Mouse (Mus musculus) limb, embryonic 12.5 days (tissue): Measurements from ENCODE around the gene Prr7. TPM values are rescaled to one million over a fixed set of nuclear protein-coding genes. Genes with fewer than 3 reads are reported as not detected.

Experiments used
- ATAC-seq: fragments of 200-750 bp; cut with Nextera tagmentation; 2 replicates; pipeline ENCODE4 v1.8.0; 2017; ENCODE audit warnings: low read depth, moderate TSS enrichment; ENCODE audit not compliant: insufficient number of reproducible peaks, insufficient read depth, low FRiP score, low TSS enrichment
- H3K27ac ChIP-seq: fragments of 300-500 bp; sonication (generic); 2 replicates; pipeline ENCODE4 v1.5.1; 2016; ENCODE audit warnings: mild to moderate bottlenecking, moderate library complexity
- H3K27me3 ChIP-seq: fragments of 300-500 bp; sonication (generic); 2 replicates; pipeline ENCODE4 v1.6.1; 2016; ENCODE audit warnings: mild to moderate bottlenecking, moderate library complexity
- H3K36me3 ChIP-seq: fragments of 300-500 bp; sonication (generic); 2 replicates; pipeline ENCODE4 v1.6.1; 2016; ENCODE audit warnings: mild to moderate bottlenecking, moderate library complexity
- H3K4me1 ChIP-seq: fragments of 300-500 bp; sonication (generic); replicated peaks from 2 replicates; pipeline ENCODE4 v1.6.1; 2016
- H3K4me2 ChIP-seq: fragments of 300-500 bp; sonication (generic); 2 replicates; pipeline ENCODE4 v1.6.1; 2016; ENCODE audit warnings: mild to moderate bottlenecking, moderate library complexity
- H3K4me3 ChIP-seq: fragments of 300-500 bp; sonication (generic); replicated peaks from 2 replicates; pipeline ENCODE4 v1.5.1; 2016; ENCODE audit warnings: mild to moderate bottlenecking
- H3K9ac ChIP-seq: fragments of 300-500 bp; sonication (generic); replicated peaks from 2 replicates; pipeline ENCODE4 v1.6.1; 2016; ENCODE audit warnings: mild to moderate bottlenecking, moderate library complexity
- H3K9me3 ChIP-seq: fragments of 300-500 bp; sonication (generic); 2 replicates; pipeline ENCODE4 v1.6.1; 2016; ENCODE audit warnings: mild to moderate bottlenecking, moderate library complexity
- WGBS: fragments of 180-500 bp; shearing (Covaris S2); methylation state at CpG from one replicate; pipeline ENCODE4 v1.1.7; 2016; 5-methylcytosine and 5-hydroxymethylcytosine counted together
- microRNA-seq: library from miRNA; unstranded; fragments of <30 nt; microRNA quantifications from one replicate; pipeline ENCODE4, GENCODE M21; 2017
- polyA plus RNA-seq: library from polyadenylated mRNA; unstranded; fragments of >200 nt; fragmentation: Nextera tagmentation; extraction: Ambion mirVana; gene quantifications from 2 replicates; pipeline ENCODE4 v1.2.1, GENCODE M21; 2016

The Prr7 gene
- polyA plus RNA-seq, 1 experiment from 2014 or later = 1.1 TPM

DNA sequence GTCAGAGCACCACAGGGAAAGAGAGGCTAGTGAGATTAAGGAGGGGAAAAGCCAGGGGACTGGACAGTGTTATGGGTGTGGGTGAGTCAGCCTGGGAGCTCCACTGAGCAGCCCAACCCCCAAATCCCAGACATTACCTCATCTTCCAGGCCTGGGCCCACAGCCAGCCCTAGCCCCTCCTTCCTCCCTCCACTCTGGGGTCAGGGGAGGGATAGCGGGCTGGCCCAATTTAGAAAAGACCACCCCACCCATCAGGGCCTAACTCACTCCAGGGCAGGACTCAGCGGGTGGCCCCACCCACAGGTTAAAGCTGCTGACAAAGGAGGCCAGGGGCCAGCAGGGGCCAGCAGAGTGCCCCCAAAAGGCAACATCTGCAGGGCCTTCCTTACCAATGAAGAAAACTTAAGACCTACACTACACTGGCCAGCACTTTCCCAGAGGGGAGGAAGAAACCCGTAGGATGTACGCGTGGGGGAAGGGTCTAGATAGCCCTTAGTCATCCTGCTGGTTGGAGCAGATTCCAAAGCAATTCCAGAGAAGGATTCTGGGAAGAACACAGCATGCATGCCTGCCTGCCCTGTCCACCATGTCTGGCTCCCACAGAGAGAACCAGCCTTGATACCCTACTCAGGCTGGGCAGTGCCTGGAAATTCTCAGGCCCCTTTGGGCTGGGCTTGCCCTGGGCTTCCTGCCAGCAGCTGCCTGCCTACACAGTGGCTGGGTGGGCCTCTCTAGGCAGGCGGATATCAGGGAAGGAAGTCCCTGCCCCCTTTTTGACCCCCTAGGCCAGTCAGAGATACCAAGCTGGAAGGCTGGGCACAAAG lies 46.8 kb downstream of the Prr7 start:
- 16% methylated on average over 6 of the region's 6 CpGs for WGBS
- H3K4me2 ChIP-seq = peak overlapping the region; percentile 93
- H3K4me3 ChIP-seq = peak overlapping the region; percentile 93
- peak overlapping the region; percentile 94 for H3K27ac ChIP-seq
- H3K27me3 ChIP-seq = peaks cover 7% of the 10 kb centered on the region; the same call in 1 of the 2 replicates
- peaks cover 50% of the 10 kb centered on the region for H3K36me3 ChIP-seq
- peaks cover 33% of the 10 kb centered on the region for H3K4me1 ChIP-seq
- peak overlapping the region; percentile 47 for H3K9ac ChIP-seq
- H3K9me3 ChIP-seq = no peaks in the 10 kb centered on the region
- peak; percentile 43 for ATAC-seq

GRCm38 (mm10) chr13:55511492-55511861 lies 47.4 kb downstream of the Prr7 start:
- H3K9ac ChIP-seq = peak overlapping the region; percentile 47; the same call in 1 of the 2 replicates
- peaks cover 7% of the 10 kb centered on the region; the same call in 1 of the 2 replicates for H3K27me3 ChIP-seq
- no peak; the same call in 1 of the 2 replicates for ATAC-seq
- peak overlapping the region; percentile 93 for H3K4me3 ChIP-seq
- H3K4me1 ChIP-seq = peaks cover 33% of the 10 kb centered on the region
- no peaks in the 10 kb centered on the region for H3K9me3 ChIP-seq
- H3K4me2 ChIP-seq = peak overlapping the region; percentile 93
- WGBS = 17% methylated on average over 5 of the region's 5 CpGs
- peaks cover 44% of the 10 kb centered on the region for H3K36me3 ChIP-seq
- H3K27ac ChIP-seq = peak overlapping the region; percentile 94

DNA sequence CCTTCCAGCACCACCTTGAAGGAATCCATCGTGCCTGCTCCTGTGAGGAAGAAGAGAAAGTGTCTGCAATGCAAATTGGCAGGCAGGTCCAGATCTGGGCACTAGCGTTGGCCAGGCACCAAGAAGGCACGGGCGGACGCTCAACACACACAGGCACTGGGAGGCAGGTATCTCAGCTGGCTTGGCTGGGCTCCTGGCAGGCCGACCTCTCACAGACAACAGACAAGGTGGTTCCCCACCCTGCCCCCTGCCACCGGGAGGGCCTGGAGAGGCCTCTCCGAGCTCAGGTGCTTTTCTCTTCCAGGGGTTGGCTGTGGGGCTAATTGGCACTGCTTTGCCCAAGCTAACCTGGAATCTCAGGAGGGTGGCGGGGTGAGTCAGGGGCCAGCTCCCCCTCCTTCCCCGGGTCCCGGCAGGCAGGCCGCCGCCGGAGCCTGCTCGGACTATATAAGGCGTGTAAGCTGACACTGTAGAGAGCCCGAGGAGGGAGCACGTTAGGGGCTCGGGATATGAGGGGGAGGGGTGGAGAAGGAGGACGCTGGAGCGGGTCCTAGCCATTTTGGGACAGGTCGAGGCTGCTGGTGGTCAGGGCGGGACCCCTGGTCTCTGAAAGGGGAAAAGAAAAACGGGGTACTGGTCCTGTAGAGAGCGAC lies 48.4 kb downstream of the Prr7 start:
- Histone ChIP-seq H3K9me3 (no peaks in the 10 kb centered on the region), H3K9ac (peak overlapping the region; percentile 93), H3K27ac (peak overlapping the region; percentile 94), H3K27me3 (peaks cover 7% of the 10 kb centered on the region; the same call in 1 of the 2 replicates), H3K4me1 (peaks cover 33% of the 10 kb centered on the region), H3K4me3 (peak overlapping the region; percentile 93), H3K36me3 (peaks cover 34% of the 10 kb centered on the region), H3K4me2 (peak overlapping the region; percentile 93)
- 1% methylated on average over 25 of the region's 25 CpGs for WGBS
- peak; percentile 73 for ATAC-seq

DNA sequence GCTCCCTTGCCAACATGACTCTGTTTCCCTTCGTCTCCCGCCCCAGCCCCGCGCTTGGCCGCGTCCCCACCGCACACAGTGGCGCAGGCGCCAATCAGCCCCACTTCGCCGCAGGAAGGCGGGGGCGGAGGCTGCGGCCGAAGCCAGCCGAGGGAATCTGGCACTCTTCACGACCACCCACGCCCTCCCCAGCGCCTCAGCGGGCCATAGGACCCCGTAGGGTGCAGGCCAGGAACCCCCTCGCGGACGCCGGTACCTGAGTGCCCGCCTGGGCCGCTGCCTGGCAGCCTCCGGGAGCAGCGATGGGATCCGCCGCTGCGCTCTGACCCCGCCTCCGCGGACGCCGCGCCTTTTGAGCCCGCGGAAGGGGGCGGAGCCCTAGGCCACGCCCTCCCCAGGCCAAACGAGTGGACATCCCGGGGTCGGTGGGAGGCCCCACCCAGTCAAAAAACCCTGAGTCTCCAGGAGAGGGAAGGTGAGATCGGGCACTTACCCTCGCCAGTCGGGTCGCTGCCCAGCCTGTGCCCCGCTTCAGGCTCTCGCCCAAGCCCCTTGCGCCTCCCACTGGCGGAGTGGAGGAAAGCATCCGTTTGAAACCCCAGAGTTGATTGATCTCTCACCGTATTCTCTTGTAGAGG lies 49.2 kb downstream of the Prr7 start, which contains the start of gene Pdlim7:
Gene Pdlim7 (minus strand): TSS at position 566 of the 638 bp plus-strand sequence.
- peaks cover 33% of the 10 kb centered on the region for H3K4me1 ChIP-seq
- no peaks in the 10 kb centered on the region for H3K9me3 ChIP-seq
- H3K4me2 ChIP-seq = peak within 1 kb of the TSS; percentile 93
- H3K36me3 ChIP-seq = peaks cover 27% of the 10 kb centered on the region
- peak within 1 kb of the TSS; percentile 94 for H3K27ac ChIP-seq
- under 1% methylated on average over 55 of the region's 55 CpGs for WGBS
- peaks cover 7% of the 10 kb centered on the region; the same call in 1 of the 2 replicates for H3K27me3 ChIP-seq
- peak within 1 kb of the TSS; percentile 93 for H3K4me3 ChIP-seq
- peak within 1 kb of the TSS; percentile 93 for H3K9ac ChIP-seq
- peak; percentile 50 for ATAC-seq

DNA sequence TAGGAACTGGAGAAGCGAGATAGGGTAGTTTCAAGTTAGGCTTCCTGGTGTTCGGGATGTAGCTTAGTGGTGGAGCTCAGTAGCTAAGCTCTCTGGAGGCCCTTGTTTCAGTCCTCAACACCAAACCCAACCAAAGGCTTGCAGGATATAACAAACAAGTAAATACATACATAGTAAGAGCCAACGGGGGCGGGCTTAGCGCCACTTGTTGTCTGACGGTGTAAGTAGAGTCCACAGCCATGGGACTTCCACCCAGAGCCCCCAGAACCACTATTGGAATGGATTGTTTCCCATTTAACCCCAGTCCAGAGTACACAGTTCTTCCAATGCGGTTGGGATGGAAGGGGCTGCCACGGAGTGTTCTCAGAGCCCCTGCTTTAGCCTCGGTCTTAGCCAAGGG lies 49.8 kb downstream of the Prr7 start:
- peak overlapping the region; percentile 94; the same call in 1 of the 2 replicates for H3K27ac ChIP-seq
- H3K27me3 ChIP-seq = peaks cover 7% of the 10 kb centered on the region; the same call in 1 of the 2 replicates
- no peak for ATAC-seq
- H3K4me2 ChIP-seq = peak overlapping the region; percentile 93
- peaks cover 33% of the 10 kb centered on the region for H3K4me1 ChIP-seq
- WGBS = 36% methylated on average over 9 of the region's 9 CpGs
- H3K9me3 ChIP-seq = no peaks in the 10 kb centered on the region
- H3K36me3 ChIP-seq = peaks cover 21% of the 10 kb centered on the region
- H3K9ac ChIP-seq = no peak overlapping the region
- peak overlapping the region; percentile 93 for H3K4me3 ChIP-seq

DNA sequence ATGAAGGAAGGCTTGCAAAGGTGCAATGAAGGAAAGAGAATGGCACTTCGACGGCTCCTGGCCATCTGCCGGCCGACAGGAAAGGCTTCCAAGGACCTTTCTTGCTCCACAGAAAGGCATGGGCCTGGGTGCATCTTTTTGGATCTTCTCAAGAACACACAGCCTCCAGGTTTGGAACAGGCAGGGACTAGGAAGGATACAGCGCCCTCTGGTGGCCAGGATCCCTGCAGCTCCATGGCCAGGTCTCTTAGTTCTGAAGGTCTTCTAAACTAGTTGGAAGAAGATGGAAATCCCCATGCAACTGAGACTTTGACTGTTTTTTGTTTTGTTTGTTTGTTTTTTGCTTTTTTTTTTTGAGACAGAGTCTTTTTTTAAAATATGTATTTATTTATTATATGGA lies 52.9 kb downstream of the Prr7 start:
- no peaks in the 10 kb centered on the region for H3K36me3 ChIP-seq
- H3K9ac ChIP-seq = no peak overlapping the region
- ATAC-seq = no peak
- H3K4me1 ChIP-seq = peaks cover 6% of the 10 kb centered on the region
- no peak overlapping the region for H3K27ac ChIP-seq
- peaks cover 7% of the 10 kb centered on the region; the same call in 1 of the 2 replicates for H3K27me3 ChIP-seq
- H3K4me3 ChIP-seq = no peak overlapping the region
- 7% methylated on average over 5 of the region's 5 CpGs for WGBS
- peaks cover 6% of the 10 kb centered on the region; the same call in 1 of the 2 replicates for H3K9me3 ChIP-seq
- H3K4me2 ChIP-seq = no peak overlapping the region

DNA sequence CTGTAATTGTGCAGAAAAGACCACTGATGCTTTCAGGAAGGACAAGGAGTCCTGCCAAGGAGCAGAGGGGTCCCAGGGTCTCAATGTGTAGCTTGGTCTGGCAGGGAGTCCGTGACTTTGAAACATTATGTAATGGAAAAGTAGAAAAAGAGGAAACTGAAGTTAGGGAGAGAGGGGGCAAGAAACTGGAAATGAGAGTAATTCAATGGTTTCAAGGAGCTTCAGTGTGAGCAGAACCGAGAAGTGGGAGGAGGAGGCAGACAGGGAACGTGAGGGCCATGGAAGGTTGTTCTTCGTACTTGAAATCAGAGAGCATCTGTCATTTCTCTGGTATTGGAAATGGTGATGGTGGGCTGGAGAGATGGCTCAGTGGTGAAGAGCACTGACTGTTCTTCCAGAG lies 55.5 kb downstream of the Prr7 start:
- peaks cover 6% of the 10 kb centered on the region; the same call in 1 of the 2 replicates for H3K27me3 ChIP-seq
- no peak for ATAC-seq
- no peaks in the 10 kb centered on the region for H3K4me1 ChIP-seq
- H3K36me3 ChIP-seq = peaks cover 3% of the 10 kb centered on the region; the same call in 1 of the 2 replicates
- H3K9me3 ChIP-seq = peaks cover 6% of the 10 kb centered on the region; the same call in 1 of the 2 replicates
- no peak overlapping the region for H3K9ac ChIP-seq
- no peak overlapping the region for H3K4me2 ChIP-seq
- 75% methylated on average over 4 of the region's 4 CpGs for WGBS
- H3K27ac ChIP-seq = no peak overlapping the region
- H3K4me3 ChIP-seq = no peak overlapping the region

DNA sequence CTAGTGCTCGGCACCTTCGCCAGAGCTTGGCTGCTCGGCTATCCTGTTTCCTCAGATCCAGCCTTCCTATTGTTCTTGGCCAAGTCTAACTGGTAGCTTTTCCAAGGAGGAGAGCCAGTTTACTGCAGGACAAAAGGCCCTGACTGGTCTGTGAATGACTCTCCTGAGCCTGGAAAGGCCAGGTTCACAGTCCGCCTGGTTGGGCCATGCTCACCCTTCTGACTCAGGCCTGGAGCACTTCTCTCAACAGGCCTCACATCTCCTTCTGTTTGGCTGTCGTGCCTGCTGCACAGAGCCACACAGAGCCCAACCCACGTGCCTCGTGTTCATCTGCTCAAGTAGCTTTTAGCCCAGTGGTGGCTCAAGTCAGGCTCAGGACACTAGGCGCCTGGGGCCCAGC lies 58.7 kb downstream of the Prr7 start:
- H3K36me3 ChIP-seq = peaks cover 3% of the 10 kb centered on the region; the same call in 1 of the 2 replicates
- H3K4me2 ChIP-seq = no peak overlapping the region
- H3K9ac ChIP-seq = no peak overlapping the region
- 69% methylated on average over 8 of the region's 8 CpGs for WGBS
- H3K9me3 ChIP-seq = peaks cover 6% of the 10 kb centered on the region; the same call in 1 of the 2 replicates
- ATAC-seq = no peak
- H3K27me3 ChIP-seq = no peaks in the 10 kb centered on the region
- no peak overlapping the region for H3K4me3 ChIP-seq
- H3K27ac ChIP-seq = 0 out of 2 replicates have a peak overlapping the region, but pooled peaks have one; percentile 32
- H3K4me1 ChIP-seq = no peaks in the 10 kb centered on the region

Small RNAs within 50 kb of the gene (microRNA-seq; reads per million reads assigned to microRNA genes)
- gene Mir6943 (0.70 reads per million), gene Mir6944 (59.7 reads per million, percentile 45 among the genes with 10 or more reads in this experiment), gene Mir6945 (1.9 reads per million)

Other genes starting within 250 kb of the Prr7 start
- 361 and 370 TPM in 2 replicates for gene Prelid1, start 143.8 kb upstream of the Prr7 start, polyA plus RNA-seq
- gene Rab24, start 142.3 kb upstream of the Prr7 start, polyA plus RNA-seq = 108 and 109 TPM in 2 replicates
- 33.7 and 34.9 TPM in 2 replicates for gene Mxd3, start 134.4 kb upstream of the Prr7 start, polyA plus RNA-seq
- gene Lman2, start 101.5 kb upstream of the Prr7 start, polyA plus RNA-seq = 92.9 and 99.8 TPM in 2 replicates
- gene Rgs14, start 94.5 kb upstream of the Prr7 start, polyA plus RNA-seq = 0.82 and 1.2 TPM in 2 replicates
- not detected in 2 replicates for gene Slc34a1, start 66.1 kb upstream of the Prr7 start, polyA plus RNA-seq
- not detected in 2 replicates for gene Pfn3, start 49.0 kb upstream of the Prr7 start, polyA plus RNA-seq
- gene F12, start 37.5 kb upstream of the Prr7 start, polyA plus RNA-seq = 0.18 TPM in 1 of 2 replicates, not detected in the other
- gene Grk6, start 19.2 kb upstream of the Prr7 start, polyA plus RNA-seq = 66.6 and 69.1 TPM in 2 replicates
- gene Dbn1, start 23.8 kb downstream of the Prr7 start, polyA plus RNA-seq = 361 and 375 TPM in 2 replicates
- 154 and 158 TPM in 2 replicates for gene Pdlim7, start 49.4 kb downstream of the Prr7 start, polyA plus RNA-seq
- gene Dok3, start 65.0 kb downstream of the Prr7 start, polyA plus RNA-seq = 2.4 and 2.7 TPM in 2 replicates
- gene Ddx41, start 72.4 kb downstream of the Prr7 start, polyA plus RNA-seq = 77.3 and 80.1 TPM in 2 replicates
- gene Fam193b, start 106.9 kb downstream of the Prr7 start, polyA plus RNA-seq = 65.1 and 69.4 TPM in 2 replicates
- gene Tmed9, start 109.5 kb downstream of the Prr7 start, polyA plus RNA-seq = 122 and 133 TPM in 2 replicates
- gene B4galt7, start 135.6 kb downstream of the Prr7 start, polyA plus RNA-seq = 31.5 and 34.7 TPM in 2 replicates
- 59.1 and 60.5 TPM in 2 replicates for gene Caml, start 158.7 kb downstream of the Prr7 start, polyA plus RNA-seq
- gene Ddx46, start 170.8 kb downstream of the Prr7 start, polyA plus RNA-seq = 45.1 and 45.3 TPM in 2 replicates
- gene B230219D22Rik, start 228.9 kb downstream of the Prr7 start, polyA plus RNA-seq = 78.7 and 84.5 TPM in 2 replicates